Mouse (Mus musculus) erythroblast, embryonic 14.5 days (primary cell): ENCODE data around the gene Gm3248.
"Not testable (repeated sequence)": the region's sequence is repeated elsewhere in the genome, so short reads cannot be mapped to it uniquely, and the experiment has no call there.

Experiments
- GATA1 ChIP-seq: IDR thresholded peaks from 2 replicates; pipeline ENCODE4 v1.6.1; 2012; ENCODE audit warnings: low read length, inconsistent platforms, mixed read lengths
- TAL1 ChIP-seq: IDR thresholded peaks from 3 replicates; pipeline ENCODE4 v1.6.1; 2012; ENCODE audit warnings: low read length, inconsistent platforms, mixed read lengths

DNA sequence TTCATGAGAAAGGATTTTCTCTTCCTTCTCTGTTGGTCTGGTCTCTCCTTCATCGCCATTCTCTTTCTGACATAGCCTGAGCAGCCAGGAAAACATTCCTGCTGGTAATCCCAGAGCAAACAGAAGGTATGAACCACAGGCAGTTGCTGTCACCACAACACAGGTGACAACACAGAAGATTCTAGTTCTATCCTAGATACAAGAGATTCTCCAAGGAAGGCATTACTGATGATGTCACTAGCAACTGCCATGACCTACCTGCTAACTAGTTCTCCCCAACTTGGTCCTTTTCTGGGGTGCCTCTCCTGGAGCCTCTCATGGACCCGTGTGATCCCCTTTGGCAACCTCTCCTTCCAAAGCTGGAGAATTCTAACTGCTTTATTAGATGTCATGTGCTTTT is 17.5 kb upstream of the Gm3248 start, which contains the start of gene Gm3453:
- TF ChIP-seq GATA1, TAL1: not testable (repeated sequence)
